Comparison of ENCODE assay signal across 9 mouse cellular contexts in genomic region chr15:99590429-99591084, GRCm38 (mm10). TPM values are rescaled to one million over a fixed set of nuclear protein-coding genes. Genes with fewer than 3 reads are reported as not detected.
DNase-seq lines count a peak whose midpoint lies in the region; ATAC-seq lines count a peak whose summit lies in the region.
"Had no signal": no experiment of that assay in that cellular context is flagged by ENCODE, and none has a peak within 500 bp of the region (broad histone marks: within the 10 kb centered on the region; RNA-seq: fewer than 3 reads in every experiment).

Gene Aqp5, plus strand, starts transcription at chr15:99590782.

- no peaks in the 10 kb centered on the region for H3K36me3 ChIP-seq in liver, embryonic 12.5 days

- DNase-seq in adrenal gland, postnatal 14 days: peak; percentile 56
- DNase-seq in adrenal gland, adult 18-20 months (ENCODE audit: low spot score in 2 of 2): no peak
- peak; percentile 45 for DNase-seq in ovary, postnatal 36 days (ENCODE audit: low spot score)
- DNase-seq in ovary, postnatal 10 days (ENCODE audit: low spot score): no peak
- DNase-seq in retina, embryonic 14.5 days (ENCODE audit: low spot score): peak; percentile 56
- DNase-seq in gastrocnemius, adult 8-10 months (ENCODE audit: low spot score in 2 of 2): no peak
- no peak for DNase-seq in left cerebral cortex, adult 11 months (ENCODE audit: low spot score)

- H3K4me1 ChIP-seq in liver, embryonic 12.5 days: no peaks in the 10 kb centered on the region; the same call in 1 of the 2 replicates

- 3% methylated on average over 68 of the region's 83 CpGs for WGBS in liver, embryonic 12.5 days (ENCODE audit: insufficient replicate concordance)

- ATAC-seq in liver, embryonic 12.5 days: no peak

- H3K27me3 ChIP-seq in liver, embryonic 12.5 days (replicated peaks): peaks cover 100% of the 10 kb centered on the region

- peak within 1 kb of the TSS; percentile 32 for H3K4me3 ChIP-seq in liver, embryonic 12.5 days

- H3K4me2 ChIP-seq in liver, embryonic 12.5 days: peak within 1 kb of the TSS; percentile 51

- no peak within 1 kb of the TSS for H3K27ac ChIP-seq in liver, embryonic 12.5 days

- no peak within 1 kb of the TSS for H3K9ac ChIP-seq in liver, embryonic 12.5 days

- H3K9me3 ChIP-seq in liver, embryonic 12.5 days (replicated peaks): no peaks in the 10 kb centered on the region

RNA-seq across cellular contexts. Expression of gene Aqp5, which starts in this region (rescaled TPM):
- total RNA-seq in adrenal gland, postnatal 14 days (2021): 2.1 and 2.3 TPM in 2 replicates
- 1 to 10 TPM; 1.2 to 2.1 TPM for total RNA-seq in adrenal gland, adult 18-20 months (2021)
- 0.41 and 1.2 TPM in 2 replicates for polyA plus RNA-seq in liver, embryonic 12.5 days (2016; fragmentation: Nextera tagmentation; extraction: Ambion mirVana)
- not detected for total RNA-seq in gastrocnemius, adult 8-10 months (2022)
- total RNA-seq: common myeloid progenitor, adult 5-6 weeks had no signal

Comparison
In these comparisons a context has a peak if more than half of its experiments do, and no peak if none do; other contexts are left out.
1. DNase-seq: peak in adrenal gland, postnatal 14 days (single experiment), ovary, postnatal 36 days (single experiment) and retina, embryonic 14.5 days (single experiment); none in adrenal gland, adult 18-20 months (0 of 2), ovary, postnatal 10 days (single experiment), gastrocnemius, adult 8-10 months (0 of 2) and left cerebral cortex, adult 11 months (single experiment).